Mouse (Mus musculus): ENCODE results near the gene Mbtd1.

DNA sequence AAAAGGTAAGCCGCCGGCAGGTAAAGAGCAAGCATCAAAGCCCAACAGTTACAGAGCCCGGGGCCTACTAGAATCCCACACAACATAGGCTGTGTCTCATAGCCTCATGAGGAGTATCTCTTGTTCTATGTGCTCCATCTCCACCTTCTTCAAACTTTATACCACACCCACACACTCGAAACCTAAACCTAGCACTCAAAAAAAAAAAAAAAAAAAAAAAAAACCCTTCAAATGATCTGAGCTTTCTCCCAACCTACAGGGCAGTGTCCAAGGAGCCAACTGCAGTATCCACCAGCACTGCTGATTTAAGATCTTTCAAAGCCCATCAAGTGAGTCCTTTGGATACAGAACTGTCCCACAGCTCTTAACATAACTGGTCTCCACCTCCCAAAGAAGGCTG, 1.6 kb upstream of the Mbtd1 start:
- TF ChIP-seq CTCF (IDR thresholded peaks at IDR 0.05; ENCODE audit: borderline replicate concordance, insufficient read depth, low read length) (no peak), POLR2A (IDR thresholded peaks at IDR 0.05; ENCODE audit: low read depth, low read length) (no peak)
